Mouse (Mus musculus) liver, postnatal 0 days (tissue): ENCODE measurements at regions not wholly inside any gene's neighbourhood (a gene's known extent, or its start where the extent isn't known, plus 50 kb on each side); places are given as distances from the start of the nearest gene placed in this dataset.
A peak's percentile ranks its signal among the peaks of the same experiment; 100 is the strongest.
"Not testable (repeated sequence)": the region's sequence is repeated elsewhere in the genome, so short reads cannot be mapped to it uniquely, and the experiment has no call there.

Source experiments
- ATAC-seq: fragments of 200-750 bp; cut with Nextera tagmentation; 2 replicates; pipeline ENCODE4 v1.8.0; 2017; ENCODE audit warnings: mild to moderate bottlenecking, moderate library complexity
- DNase-seq: peaks from one replicate; pipeline ENCODE4 v3.0.0-alpha.2; 2016
- H3K27ac ChIP-seq: fragments of 300-500 bp; sonication (generic); 2 replicates; pipeline ENCODE4 v1.5.1; 2014; ENCODE audit warnings: antibody characterized with exemption, moderate library complexity, mild to moderate bottlenecking, low read depth
- H3K27me3 ChIP-seq: fragments of 300-500 bp; sonication (generic); 2 replicates; pipeline ENCODE4 v1.6.1; 2014; ENCODE audit warnings: low read length, control low read depth, mixed read lengths; ENCODE audit not compliant: insufficient read depth
- H3K36me3 ChIP-seq: fragments of 300-500 bp; sonication (generic); replicated peaks from 2 replicates; pipeline ENCODE4 v1.6.1; 2014; ENCODE audit warnings: mild to moderate bottlenecking, control low read depth, low read length, moderate library complexity, mixed read lengths; ENCODE audit not compliant: insufficient read depth
- H3K4me1 ChIP-seq: fragments of 300-500 bp; sonication (generic); 2 replicates; pipeline ENCODE4 v1.6.1; 2014; ENCODE audit warnings: antibody characterized with exemption, mild to moderate bottlenecking, control low read depth; ENCODE audit not compliant: insufficient read depth
- H3K4me2 ChIP-seq: fragments of 300-500 bp; sonication (generic); 2 replicates; pipeline ENCODE4 v1.6.1; 2014; ENCODE audit warnings: low read depth, mild to moderate bottlenecking, low read length, moderate library complexity, mixed read lengths
- H3K4me3 ChIP-seq: fragments of 300-500 bp; sonication (generic); 2 replicates; pipeline ENCODE4 v1.5.1; 2014; ENCODE audit warnings: low read depth, low read length
- H3K9ac ChIP-seq: fragments of 300-500 bp; sonication (generic); replicated peaks from 2 replicates; pipeline ENCODE4 v1.6.1; 2014; ENCODE audit warnings: mild to moderate bottlenecking, moderate library complexity
- H3K9me3 ChIP-seq: fragments of 300-500 bp; sonication (generic); 2 replicates; pipeline ENCODE4 v1.6.1; 2016; ENCODE audit warnings: mild to moderate bottlenecking, control low read depth, low read length, mixed read lengths
- CTCF ChIP-seq: sonication (generic); IDR thresholded peaks from 2 replicates; pipeline ENCODE4 v1.5.1; 2016; ENCODE audit warnings: antibody characterized with exemption, low read depth
- EP300 ChIP-seq: IDR thresholded peaks from 2 replicates; pipeline ENCODE4 v1.6.1; 2016; ENCODE audit warnings: antibody characterized with exemption, low read depth, mild to moderate bottlenecking
- WGBS: fragments of 180-500 bp; shearing (Covaris S2); extraction: QIAGEN DNeasy Blood & Tissue Kit; methylation state at CpG from one replicate; pipeline ENCODE4 v1.1.7; 2014; ENCODE audit not compliant: insufficient replicate concordance; 5-methylcytosine and 5-hydroxymethylcytosine counted together

DNA sequence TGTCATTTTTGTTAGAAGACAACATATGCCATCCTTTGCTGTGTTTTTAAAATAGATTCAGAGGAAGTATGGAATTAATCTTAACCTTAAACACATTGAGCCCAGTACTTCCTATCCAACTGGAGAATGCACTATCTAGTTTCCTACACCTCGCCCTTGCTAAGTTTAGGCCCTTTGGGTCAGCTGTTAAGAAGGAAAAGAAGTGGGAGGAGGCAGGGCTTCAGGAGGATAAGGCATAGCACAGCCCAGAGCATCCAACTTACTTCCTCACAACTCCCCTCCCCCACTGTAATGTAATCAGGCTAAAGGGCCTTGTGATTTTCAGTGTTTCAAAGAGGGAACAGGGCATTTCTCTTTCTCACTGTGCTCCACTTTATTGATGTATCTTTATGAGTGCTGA lies 88.7 kb upstream of the Vav3 start:
- no peak overlapping the region for H3K27ac ChIP-seq
- H3K4me3 ChIP-seq, result no peak overlapping the region
- H3K4me1 ChIP-seq, result no peaks in the 10 kb centered on the region; the same call in 1 of the 2 replicates
- no peak for DNase-seq
- ATAC-seq, result peak; percentile 73
- WGBS, result 46% methylated on average over 1 of the region's 1 CpGs
- no peak overlapping the region for H3K4me2 ChIP-seq
- H3K36me3 ChIP-seq, result no peaks in the 10 kb centered on the region
- TF ChIP-seq EP300 (peak; percentile 70), CTCF (no peak)
- no peaks in the 10 kb centered on the region for H3K9me3 ChIP-seq
- H3K27me3 ChIP-seq, result no peaks in the 10 kb centered on the region
- H3K9ac ChIP-seq, result no peak overlapping the region

DNA sequence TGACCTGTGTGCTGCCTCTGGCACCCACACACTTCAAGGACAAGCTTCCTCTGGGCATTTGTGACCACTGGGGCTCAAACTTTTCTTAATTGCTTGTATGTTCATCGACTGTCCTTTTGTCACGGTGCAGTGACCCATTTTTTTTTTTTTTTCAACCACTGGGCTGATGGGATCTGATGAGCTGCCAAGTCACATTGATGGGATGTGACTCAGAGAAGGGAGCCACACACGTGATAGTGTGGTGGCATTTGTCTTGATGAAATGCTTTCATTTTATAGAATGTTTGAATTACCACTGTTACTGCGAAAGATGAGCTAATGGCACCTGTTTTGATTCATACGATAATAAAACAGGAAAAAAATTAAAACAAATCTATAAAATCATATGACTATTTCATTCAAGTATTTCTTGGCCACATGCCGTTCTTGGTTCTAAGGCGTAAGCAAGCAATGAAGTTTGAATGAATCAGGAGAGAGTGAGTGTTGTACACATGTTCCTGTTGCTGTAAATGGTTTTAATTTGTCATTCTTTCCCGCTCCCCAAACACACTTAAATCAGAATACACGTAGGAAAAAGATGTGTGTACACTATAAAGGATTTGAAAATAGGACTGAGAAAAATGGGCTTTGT lies 86.3 kb upstream of the Vav3 start:
- Histone ChIP-seq H3K4me2 (no peak overlapping the region), H3K9ac (no peak overlapping the region), H3K36me3 (no peaks in the 10 kb centered on the region), H3K4me1 (no peaks in the 10 kb centered on the region), H3K27me3 (no peaks in the 10 kb centered on the region), H3K4me3 (no peak overlapping the region), H3K27ac (no peak overlapping the region), H3K9me3 (no peaks in the 10 kb centered on the region)
- no peak for ATAC-seq
- DNase-seq, result no peak
- 65% methylated on average over 9 of the region's 9 CpGs for WGBS
- no peak for TF ChIP-seq EP300
- no peak for TF ChIP-seq CTCF

DNA sequence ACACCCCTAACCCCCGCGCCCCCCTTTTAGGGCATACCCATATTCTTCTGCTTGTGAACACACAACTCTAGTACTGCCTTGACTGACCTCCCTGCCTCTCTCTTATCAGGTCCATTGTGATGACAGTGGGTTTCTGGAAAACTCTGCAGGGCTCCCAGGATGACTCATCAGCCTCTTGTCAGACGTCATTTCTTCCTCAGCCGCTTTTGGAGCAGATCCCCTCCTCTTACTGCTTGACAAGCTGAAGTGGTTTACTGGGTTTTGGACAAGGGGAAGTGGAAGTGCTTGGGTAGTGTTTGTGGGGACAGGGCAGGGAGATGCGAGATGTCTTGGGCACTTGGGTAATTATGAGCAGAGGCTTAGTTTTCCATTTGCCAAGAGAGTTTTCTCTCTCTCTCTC lies 85.5 kb upstream of the Vav3 start:
- Histone ChIP-seq H3K4me2 (no peak overlapping the region), H3K27me3 (no peaks in the 10 kb centered on the region), H3K9ac (no peak overlapping the region), H3K4me1 (no peaks in the 10 kb centered on the region), H3K9me3 (no peaks in the 10 kb centered on the region), H3K27ac (0 out of 2 replicates have a peak overlapping the region, but pooled peaks have one; percentile 26), H3K4me3 (no peak overlapping the region), H3K36me3 (no peaks in the 10 kb centered on the region)
- WGBS, result 39% methylated on average over 5 of the region's 5 CpGs
- DNase-seq, result no peak
- ATAC-seq, result peak; percentile 71
- peak; percentile 26; the same call in 1 of the 2 replicates for TF ChIP-seq EP300
- TF ChIP-seq CTCF, result no peak

DNA sequence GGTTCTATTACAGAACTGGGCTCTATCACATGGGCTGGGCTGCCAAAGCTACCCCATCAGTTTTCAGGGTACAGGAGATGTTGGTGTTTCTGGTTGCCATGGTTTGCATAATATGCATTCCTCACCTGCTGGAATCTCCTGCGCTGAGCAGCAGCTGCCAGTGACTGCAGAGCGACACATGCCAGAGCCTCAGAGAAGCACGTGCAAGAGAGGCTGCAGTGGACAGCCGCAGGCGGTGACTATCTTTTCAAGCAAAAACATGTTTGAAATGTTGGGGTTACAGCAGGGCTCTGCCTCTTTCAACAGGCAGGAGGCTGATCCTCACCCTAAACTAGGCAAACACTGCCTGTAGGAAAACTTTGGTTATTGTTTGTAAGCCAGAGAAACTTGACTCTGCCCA lies 83.7 kb upstream of the Vav3 start:
- Histone ChIP-seq H3K27me3 (no peaks in the 10 kb centered on the region), H3K4me2 (no peak overlapping the region), H3K36me3 (no peaks in the 10 kb centered on the region), H3K9ac (no peak overlapping the region), H3K4me1 (no peaks in the 10 kb centered on the region), H3K9me3 (no peaks in the 10 kb centered on the region), H3K27ac (no peak overlapping the region), H3K4me3 (no peak overlapping the region)
- WGBS, result 62% methylated on average over 5 of the region's 5 CpGs
- no peak for ATAC-seq
- no peak for DNase-seq
- no peak for TF ChIP-seq CTCF
- TF ChIP-seq EP300, result no peak

DNA sequence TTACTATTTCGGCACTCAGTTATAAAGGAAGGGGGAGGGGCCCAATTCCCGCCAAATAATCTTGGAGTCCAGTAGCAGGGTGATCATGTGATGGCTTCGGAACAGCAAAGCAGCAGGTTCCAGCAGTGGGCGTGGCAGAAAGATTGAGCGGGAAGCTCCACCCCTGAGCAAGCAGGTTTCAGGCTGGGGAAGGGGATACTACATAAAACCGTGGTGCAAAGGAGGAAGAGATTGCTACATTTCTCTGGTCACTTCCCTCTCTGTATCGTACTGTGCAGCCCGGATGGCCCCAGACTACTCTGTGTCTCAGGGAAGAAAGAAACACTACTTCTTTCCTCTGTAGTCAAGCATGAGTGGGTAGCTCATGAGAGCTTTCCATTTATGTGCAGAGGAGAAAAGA lies 73.5 kb upstream of the Vav3 start:
- ATAC-seq, result peak; percentile 41; the same call in 1 of the 2 replicates

DNA sequence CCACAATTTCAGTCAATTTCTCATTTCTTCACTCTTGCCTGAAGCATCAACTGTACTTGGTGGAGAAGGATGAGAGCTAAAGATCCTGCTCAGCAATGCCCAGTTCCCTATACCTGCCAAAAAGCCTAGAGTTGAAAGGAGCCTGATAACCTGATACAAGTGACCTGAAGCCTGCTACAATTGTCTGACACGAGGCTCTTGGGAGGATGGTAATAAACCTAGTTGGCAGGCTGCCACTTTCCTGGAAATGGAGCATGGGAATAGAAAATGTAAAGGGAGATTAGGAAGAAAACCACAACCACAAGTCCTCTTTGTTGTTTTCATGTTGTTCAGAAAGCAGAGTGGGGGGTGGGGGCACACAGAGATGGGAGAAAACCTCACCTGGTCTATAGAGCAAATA lies 69.7 kb upstream of the Vav3 start:
- Histone ChIP-seq H3K36me3 (no peaks in the 10 kb centered on the region), H3K4me1 (no peaks in the 10 kb centered on the region), H3K27me3 (no peaks in the 10 kb centered on the region), H3K27ac (no peak overlapping the region), H3K9ac (no peak overlapping the region), H3K9me3 (no peaks in the 10 kb centered on the region), H3K4me2 (no peak overlapping the region), H3K4me3 (no peak overlapping the region)
- WGBS, result 34% methylated on average over 1 of the region's 1 CpGs
- no peak for ATAC-seq
- no peak for DNase-seq
- TF ChIP-seq EP300 (no peak), CTCF (no peak)

More for the DNA sequence above, 73.5 kb upstream of the Vav3 start:
- H3K9me3 ChIP-seq, H3K4me2 ChIP-seq, H3K4me3 ChIP-seq, H3K4me1 ChIP-seq, DNase-seq, H3K27me3 ChIP-seq, H3K36me3 ChIP-seq, H3K27ac ChIP-seq, H3K9ac ChIP-seq: not testable (repeated sequence)
- WGBS, result 36% methylated on average over 8 of the region's 8 CpGs
